Mouse (Mus musculus) limb, embryonic 12.5 days (tissue): ENCODE results near the gene Hoxb1. TPM values are rescaled to one million over a fixed set of nuclear protein-coding genes. Genes with fewer than 3 reads are reported as not detected.

Experiments used
- ATAC-seq: fragments of 200-750 bp; cut with Nextera tagmentation; 2 replicates; pipeline ENCODE4 v1.8.0; 2017; ENCODE audit warnings: low read depth, moderate TSS enrichment; ENCODE audit not compliant: insufficient number of reproducible peaks, insufficient read depth, low FRiP score, low TSS enrichment
- H3K27ac ChIP-seq: fragments of 300-500 bp; sonication (generic); 2 replicates; pipeline ENCODE4 v1.5.1; 2016; ENCODE audit warnings: mild to moderate bottlenecking, moderate library complexity
- H3K27me3 ChIP-seq: fragments of 300-500 bp; sonication (generic); 2 replicates; pipeline ENCODE4 v1.6.1; 2016; ENCODE audit warnings: mild to moderate bottlenecking, moderate library complexity
- H3K36me3 ChIP-seq: fragments of 300-500 bp; sonication (generic); 2 replicates; pipeline ENCODE4 v1.6.1; 2016; ENCODE audit warnings: mild to moderate bottlenecking, moderate library complexity
- H3K4me1 ChIP-seq: fragments of 300-500 bp; sonication (generic); replicated peaks from 2 replicates; pipeline ENCODE4 v1.6.1; 2016
- H3K4me2 ChIP-seq: fragments of 300-500 bp; sonication (generic); 2 replicates; pipeline ENCODE4 v1.6.1; 2016; ENCODE audit warnings: mild to moderate bottlenecking, moderate library complexity
- H3K4me3 ChIP-seq: fragments of 300-500 bp; sonication (generic); replicated peaks from 2 replicates; pipeline ENCODE4 v1.5.1; 2016; ENCODE audit warnings: mild to moderate bottlenecking
- H3K9ac ChIP-seq: fragments of 300-500 bp; sonication (generic); replicated peaks from 2 replicates; pipeline ENCODE4 v1.6.1; 2016; ENCODE audit warnings: mild to moderate bottlenecking, moderate library complexity
- H3K9me3 ChIP-seq: fragments of 300-500 bp; sonication (generic); 2 replicates; pipeline ENCODE4 v1.6.1; 2016; ENCODE audit warnings: mild to moderate bottlenecking, moderate library complexity
- WGBS: fragments of 180-500 bp; shearing (Covaris S2); methylation state at CpG from one replicate; pipeline ENCODE4 v1.1.7; 2016; 5-methylcytosine and 5-hydroxymethylcytosine counted together
- polyA plus RNA-seq: library from polyadenylated mRNA; unstranded; fragments of >200 nt; fragmentation: Nextera tagmentation; extraction: Ambion mirVana; gene quantifications from 2 replicates; pipeline ENCODE4 v1.2.1, GENCODE M21; 2016

The Hoxb1 gene
- not detected in 2 replicates for polyA plus RNA-seq

- Histone ChIP-seq H3K9ac (no peak within 1 kb of the TSS), H3K36me3 (no peaks in the 10 kb centered on the region), H3K27ac (no peak within 1 kb of the TSS), H3K4me1 (no peaks in the 10 kb centered on the region; the same call in 1 of the 2 replicates), H3K9me3 (no peaks in the 10 kb centered on the region), H3K4me2 (peak within 1 kb of the TSS; percentile 28), H3K27me3 (peaks cover 92% of the 10 kb centered on the region), H3K4me3 (peak within 1 kb of the TSS; percentile 6; the same call in 1 of the 2 replicates)
- no peak for ATAC-seq
- WGBS = 2% methylated on average over 26 of the region's 26 CpGs
These were observed at the start of gene Hoxb1 for GRCm38 (mm10) chr11:96365441-96366091. Gene Hoxb1, plus strand, starts transcription at chr11:96365752.

- H3K4me2 ChIP-seq = no peak overlapping the region
- peaks cover 21% of the 10 kb centered on the region for H3K4me1 ChIP-seq
- no peak overlapping the region for H3K9ac ChIP-seq
- no peak for ATAC-seq
- H3K27ac ChIP-seq = no peak overlapping the region
- peaks cover 97% of the 10 kb centered on the region for H3K27me3 ChIP-seq
- H3K36me3 ChIP-seq = no peaks in the 10 kb centered on the region
- H3K9me3 ChIP-seq = no peaks in the 10 kb centered on the region
- 5% methylated on average over 18 of the region's 18 CpGs for WGBS
- no peak overlapping the region for H3K4me3 ChIP-seq
These were observed 48.6 kb upstream of the Hoxb1 start for GRCm38 (mm10) chr11:96316696-96317607.

- WGBS = 2% methylated on average over 28 of the region's 28 CpGs
- ATAC-seq = no peak
- Histone ChIP-seq H3K27ac (peak within 1 kb of the TSS; percentile 70; the same call in 1 of the 2 replicates), H3K4me2 (peak within 1 kb of the TSS; percentile 65), H3K27me3 (peaks cover 97% of the 10 kb centered on the region), H3K4me3 (peak within 1 kb of the TSS; percentile 42), H3K9ac (peak within 1 kb of the TSS; percentile 48; the same call in 1 of the 2 replicates), H3K36me3 (no peaks in the 10 kb centered on the region), H3K9me3 (no peaks in the 10 kb centered on the region), H3K4me1 (peaks cover 19% of the 10 kb centered on the region)
These were observed 47.8 kb upstream of the Hoxb1 start, which contains the start of gene Hoxb4 for GRCm38 (mm10) chr11:96317608-96318367. Gene Hoxb4, plus strand, starts transcription at chr11:96318267.

- Histone ChIP-seq H3K36me3 (no peaks in the 10 kb centered on the region), H3K9me3 (no peaks in the 10 kb centered on the region), H3K4me3 (peak overlapping the region; percentile 42), H3K9ac (peak overlapping the region; percentile 48; the same call in 1 of the 2 replicates), H3K27ac (peak overlapping the region; percentile 70; the same call in 1 of the 2 replicates), H3K27me3 (peaks cover 97% of the 10 kb centered on the region), H3K4me1 (peaks cover 19% of the 10 kb centered on the region), H3K4me2 (peak overlapping the region; percentile 65)
- no peak; the same call in 1 of the 2 replicates for ATAC-seq
- WGBS = under 1% methylated on average over 43 of the region's 45 CpGs
These were observed 47.0 kb upstream of the Hoxb1 start for GRCm38 (mm10) chr11:96318368-96319070.

- peak overlapping the region; percentile 65 for H3K4me2 ChIP-seq
- no peak; the same call in 1 of the 2 replicates for ATAC-seq
- peak overlapping the region; percentile 70; the same call in 1 of the 2 replicates for H3K27ac ChIP-seq
- under 1% methylated on average over 32 of the region's 34 CpGs for WGBS
- peaks cover 97% of the 10 kb centered on the region for H3K27me3 ChIP-seq
- H3K9me3 ChIP-seq = no peaks in the 10 kb centered on the region
- H3K4me3 ChIP-seq = peak overlapping the region; percentile 42
- H3K4me1 ChIP-seq = peaks cover 19% of the 10 kb centered on the region
- peak overlapping the region; percentile 48; the same call in 1 of the 2 replicates for H3K9ac ChIP-seq
- no peaks in the 10 kb centered on the region for H3K36me3 ChIP-seq
These were observed 46.3 kb upstream of the Hoxb1 start for GRCm38 (mm10) chr11:96319071-96319902.

- H3K4me3 ChIP-seq = peak overlapping the region; percentile 42
- 0 out of 2 replicates have a peak overlapping the region, but pooled peaks have one; percentile 35 for H3K27ac ChIP-seq
- 0 out of 2 replicates have a peak overlapping the region, but pooled peaks have one; percentile 18 for H3K9ac ChIP-seq
- H3K36me3 ChIP-seq = no peaks in the 10 kb centered on the region
- peaks cover 19% of the 10 kb centered on the region for H3K4me1 ChIP-seq
- no peaks in the 10 kb centered on the region for H3K9me3 ChIP-seq
- ATAC-seq = no peak
- peaks cover 97% of the 10 kb centered on the region for H3K27me3 ChIP-seq
- H3K4me2 ChIP-seq = peak overlapping the region; percentile 65
- under 1% methylated on average over 29 of the region's 29 CpGs for WGBS
These were observed 45.6 kb upstream of the Hoxb1 start for GRCm38 (mm10) chr11:96319910-96320309.

GRCm38 (mm10) chr11:96320688-96321087, 44.9 kb upstream of the Hoxb1 start:
- H3K36me3 ChIP-seq = no peaks in the 10 kb centered on the region
- no peaks in the 10 kb centered on the region for H3K9me3 ChIP-seq
- no peak overlapping the region for H3K27ac ChIP-seq
- WGBS = 4% methylated on average over 17 of the region's 17 CpGs
- H3K4me3 ChIP-seq = no peak overlapping the region; the same call in 1 of the 2 replicates
- H3K4me1 ChIP-seq = peaks cover 20% of the 10 kb centered on the region
- peak overlapping the region; percentile 7; the same call in 1 of the 2 replicates for H3K4me2 ChIP-seq
- H3K9ac ChIP-seq = no peak overlapping the region
- ATAC-seq = no peak
- H3K27me3 ChIP-seq = peaks cover 97% of the 10 kb centered on the region

- no peak overlapping the region for H3K9ac ChIP-seq
- no peak overlapping the region for H3K4me3 ChIP-seq
- peaks cover 23% of the 10 kb centered on the region for H3K4me1 ChIP-seq
- H3K27ac ChIP-seq = no peak overlapping the region
- H3K4me2 ChIP-seq = no peak overlapping the region
- ATAC-seq = no peak
- H3K36me3 ChIP-seq = no peaks in the 10 kb centered on the region
- H3K9me3 ChIP-seq = no peaks in the 10 kb centered on the region
- WGBS = 8% methylated on average over 5 of the region's 5 CpGs
- H3K27me3 ChIP-seq = peaks cover 97% of the 10 kb centered on the region
These were observed 43.7 kb upstream of the Hoxb1 start for GRCm38 (mm10) chr11:96321846-96322245.

- peaks cover 99% of the 10 kb centered on the region for H3K27me3 ChIP-seq
- H3K4me3 ChIP-seq = no peak overlapping the region
- ATAC-seq = no peak
- no peak overlapping the region for H3K9ac ChIP-seq
- no peak overlapping the region for H3K4me2 ChIP-seq
- H3K36me3 ChIP-seq = no peaks in the 10 kb centered on the region
- 14% methylated on average over 6 of the region's 6 CpGs for WGBS
- no peaks in the 10 kb centered on the region for H3K9me3 ChIP-seq
- no peak overlapping the region for H3K27ac ChIP-seq
- peaks cover 23% of the 10 kb centered on the region for H3K4me1 ChIP-seq
These were observed 42.8 kb upstream of the Hoxb1 start for GRCm38 (mm10) chr11:96322738-96323137.
